Mouse (Mus musculus): ENCODE data around the gene Krit1.

GRCm38 (mm10) chr5:3872348-3872747 is 69.4 kb downstream of the Krit1 start:
- TF ChIP-seq TAL1 (IDR thresholded peaks at IDR 0.05; ENCODE audit: low read length) (no peak), GATA1 (IDR thresholded peaks at IDR 0.05; ENCODE audit: low read length) (no peak)

Measured in erythroblast, embryonic 14.5 days (primary cell).